Mouse (Mus musculus) forebrain, postnatal 0 days (tissue): ENCODE results near the gene Zfp865. TPM values are rescaled to one million over a fixed set of nuclear protein-coding genes. Genes with fewer than 3 reads are reported as not detected.

Experiments
- ATAC-seq: fragments of 200-750 bp; cut with Nextera tagmentation; 2 replicates; pipeline ENCODE4 v1.8.0; 2017; ENCODE audit warnings: mild to moderate bottlenecking, moderate library complexity
- DNase-seq: peaks from one replicate; pipeline ENCODE4 v3.0.0-alpha.2; 2015
- H3K27ac ChIP-seq: fragments of 300-500 bp; sonication (generic); 2 replicates; pipeline ENCODE4 v1.5.1; 2014; ENCODE audit warnings: low read depth, mild to moderate bottlenecking, antibody characterized with exemption, low read length, moderate library complexity, mixed read lengths
- H3K27me3 ChIP-seq: fragments of 300-500 bp; sonication (generic); 2 replicates; pipeline ENCODE4 v1.6.1; 2014; ENCODE audit warnings: mild to moderate bottlenecking, low read length, mixed read lengths; ENCODE audit not compliant: insufficient read depth
- H3K36me3 ChIP-seq: fragments of 300-500 bp; sonication (generic); 2 replicates; pipeline ENCODE4 v1.6.1; 2014; ENCODE audit warnings: mild to moderate bottlenecking, moderate library complexity; ENCODE audit not compliant: insufficient read depth
- H3K4me1 ChIP-seq: fragments of 300-500 bp; sonication (generic); 2 replicates; pipeline ENCODE4 v1.6.1; 2014; ENCODE audit warnings: antibody characterized with exemption; ENCODE audit not compliant: insufficient read depth
- H3K4me2 ChIP-seq: fragments of 300-500 bp; sonication (generic); 2 replicates; pipeline ENCODE4 v1.6.1; 2014; ENCODE audit warnings: low read depth, mild to moderate bottlenecking, moderate library complexity
- H3K4me3 ChIP-seq: fragments of 300-500 bp; sonication (generic); 2 replicates; pipeline ENCODE4 v1.5.1; 2014; ENCODE audit warnings: low read depth, low read length, mixed read lengths
- H3K9ac ChIP-seq: fragments of 300-500 bp; sonication (generic); 2 replicates; pipeline ENCODE4 v1.6.1; 2014; ENCODE audit warnings: mild to moderate bottlenecking
- H3K9me3 ChIP-seq: fragments of 300-500 bp; sonication (generic); 2 replicates; pipeline ENCODE4 v1.6.1; 2016; ENCODE audit warnings: low read length
- CTCF ChIP-seq: sonication (generic); IDR thresholded peaks from 2 replicates; pipeline ENCODE4 v1.5.1; 2016; ENCODE audit warnings: antibody characterized with exemption, control low read depth, low read depth
- WGBS: fragments of 180-500 bp; shearing (Covaris S2); extraction: QIAGEN DNeasy Blood & Tissue Kit; methylation state at CpG from one replicate; pipeline ENCODE4 v1.1.7; 2014; 5-methylcytosine and 5-hydroxymethylcytosine counted together
- polyA plus RNA-seq: library from polyadenylated mRNA; unstranded; fragments of >200 nt; fragmentation: Nextera tagmentation; extraction: Ambion mirVana; gene quantifications from 2 replicates; pipeline ENCODE4 v1.2.1, GENCODE M21; 2015
- total RNA-seq: library from RNA; depleted of rRNA; stranded (reverse); fragments of >200 nt; gene quantifications from 2 replicates; pipeline ENCODE4 v1.2.3, GENCODE M21; 2014; rRNA removed

Gene Zfp865
- total RNA-seq: 27.3 and 33.3 TPM in 2 replicates
- polyA plus RNA-seq: 5.6 and 5.8 TPM in 2 replicates

DNA sequence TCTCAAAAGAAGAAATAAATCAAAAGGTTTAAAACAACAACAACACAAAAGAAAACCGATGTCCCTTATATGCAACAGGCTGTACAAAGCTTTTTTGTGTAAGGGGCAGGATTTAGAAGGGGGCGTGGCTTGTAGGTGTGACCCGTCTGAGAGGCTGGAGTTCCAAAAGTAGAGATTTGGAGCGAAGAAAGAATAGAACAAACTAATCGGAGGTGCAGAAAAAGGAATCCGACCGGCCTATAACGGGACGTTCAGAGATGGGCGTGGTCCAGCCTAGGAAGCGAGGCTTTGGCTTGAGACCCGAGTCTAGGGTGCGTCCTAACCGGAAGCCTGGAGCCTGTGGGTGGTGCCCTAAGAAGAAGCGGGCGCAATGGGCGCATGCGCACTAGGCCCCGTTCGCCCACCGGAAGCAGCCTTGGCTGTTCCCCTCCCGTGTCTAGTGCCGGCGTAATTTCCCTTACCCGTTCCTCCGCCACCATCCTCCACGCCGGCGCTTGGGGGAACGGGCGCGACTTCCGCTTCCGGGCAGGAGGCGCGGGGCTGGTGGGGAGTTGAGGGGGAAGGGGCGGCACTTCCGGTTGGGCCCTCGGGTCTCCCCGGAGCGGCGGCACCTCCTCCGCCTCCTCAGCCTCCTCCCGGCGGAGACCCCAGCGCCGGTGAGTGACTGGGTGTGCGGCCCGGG lies at the start of gene Zfp865, which contains the start of gene Ccdc106:
Gene Zfp865 (plus strand): TSS at position 377 of the 682 bp plus-strand sequence.
Gene Ccdc106 (plus strand): TSS at position 554 of the 682 bp plus-strand sequence.
- Histone ChIP-seq H3K4me1 (peaks cover 10% of the 10 kb centered on the region), H3K27ac (peak within 1 kb of the TSS; percentile 90), H3K4me2 (peak within 1 kb of the TSS; percentile 85), H3K9ac (peak within 1 kb of the TSS; percentile 96), H3K9me3 (no peaks in the 10 kb centered on the region), H3K27me3 (no peaks in the 10 kb centered on the region), H3K36me3 (peaks cover 26% of the 10 kb centered on the region), H3K4me3 (peak within 1 kb of the TSS; percentile 78)
- DNase-seq (peak; percentile 99), ATAC-seq (peak; percentile 94)
- WGBS: under 1% methylated on average over 43 of the region's 49 CpGs
- peak; percentile 23 for TF ChIP-seq CTCF

GRCm38 (mm10) chr7:4971068-4971467 lies 49.1 kb upstream of the Zfp865 start, which contains the start of gene Sbk3:
Gene Sbk3 (minus strand): TSS chr7:4971168.
- no peak within 1 kb of the TSS for H3K4me2 ChIP-seq
- ATAC-seq (no peak), DNase-seq (no peak)
- H3K27ac ChIP-seq: no peak within 1 kb of the TSS
- WGBS: 34% methylated on average over 6 of the region's 6 CpGs
- TF ChIP-seq CTCF: no peak
- H3K9me3 ChIP-seq: no peaks in the 10 kb centered on the region
- no peaks in the 10 kb centered on the region for H3K4me1 ChIP-seq
- no peak within 1 kb of the TSS for H3K4me3 ChIP-seq
- H3K36me3 ChIP-seq: no peaks in the 10 kb centered on the region
- H3K9ac ChIP-seq: no peak within 1 kb of the TSS
- H3K27me3 ChIP-seq: no peaks in the 10 kb centered on the region

- Histone ChIP-seq H3K27me3 (no peaks in the 10 kb centered on the region), H3K4me2 (no peak overlapping the region), H3K9me3 (no peaks in the 10 kb centered on the region), H3K27ac (no peak overlapping the region), H3K9ac (no peak overlapping the region), H3K4me3 (no peak overlapping the region), H3K4me1 (no peaks in the 10 kb centered on the region), H3K36me3 (no peaks in the 10 kb centered on the region)
- no peak for TF ChIP-seq CTCF
- ATAC-seq (no peak), DNase-seq (no peak)
- 25% methylated on average over 7 of the region's 7 CpGs for WGBS
Observed at GRCm38 (mm10) chr7:4971710-4972109, 48.5 kb upstream of the Zfp865 start.

DNA sequence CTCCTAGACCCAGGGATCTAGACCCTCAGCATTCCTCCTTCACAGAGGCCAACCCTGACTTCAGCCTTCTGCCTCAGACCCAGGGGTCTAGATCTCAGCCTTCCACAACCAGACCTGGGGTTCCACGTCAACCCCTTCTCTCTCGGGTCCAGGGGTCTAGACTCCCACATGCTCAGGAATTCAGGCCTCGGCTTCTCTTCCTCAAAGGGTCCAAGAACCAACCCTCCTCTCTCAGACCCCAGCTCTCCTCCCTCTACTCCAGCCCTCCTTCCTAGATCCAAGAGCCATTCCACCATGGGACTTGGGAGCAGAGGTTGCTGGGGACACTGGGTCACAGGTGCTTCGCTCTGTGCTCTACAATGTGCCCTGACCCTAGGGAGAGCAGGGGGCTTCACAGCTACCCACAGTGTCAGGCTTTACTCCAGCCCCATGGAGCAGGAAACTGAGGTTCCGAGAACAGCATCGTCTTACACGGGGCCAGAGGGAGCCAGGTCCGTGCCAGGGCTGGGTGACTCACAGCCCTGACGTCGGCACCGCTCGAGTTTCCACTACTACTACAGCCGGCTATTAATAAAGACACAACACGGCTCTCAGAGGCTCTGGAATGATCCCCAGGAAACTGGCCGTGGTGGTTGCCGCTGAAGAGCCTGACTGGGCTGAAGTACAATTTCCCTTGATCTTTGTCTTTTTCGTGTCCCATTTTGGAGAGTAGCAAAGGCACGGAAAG lies 47.7 kb upstream of the Zfp865 start:
- no peak for TF ChIP-seq CTCF
- Histone ChIP-seq H3K4me1 (no peaks in the 10 kb centered on the region), H3K4me2 (no peak overlapping the region), H3K9ac (no peak overlapping the region), H3K27ac (no peak overlapping the region), H3K4me3 (no peak overlapping the region), H3K27me3 (no peaks in the 10 kb centered on the region), H3K36me3 (no peaks in the 10 kb centered on the region), H3K9me3 (no peaks in the 10 kb centered on the region)
- WGBS: 75% methylated on average over 18 of the region's 18 CpGs
- no peak for ATAC-seq
- DNase-seq: no peak

GRCm38 (mm10) chr7:4975455-4975854 lies 44.7 kb upstream of the Zfp865 start:
- Histone ChIP-seq H3K9ac (no peak overlapping the region), H3K27me3 (no peaks in the 10 kb centered on the region), H3K4me2 (no peak overlapping the region), H3K36me3 (no peaks in the 10 kb centered on the region), H3K27ac (no peak overlapping the region), H3K4me3 (no peak overlapping the region), H3K4me1 (no peaks in the 10 kb centered on the region), H3K9me3 (no peaks in the 10 kb centered on the region)
- WGBS: 76% methylated on average over 4 of the region's 4 CpGs
- no peak for TF ChIP-seq CTCF
- no peak for DNase-seq
- no peak for ATAC-seq

DNA sequence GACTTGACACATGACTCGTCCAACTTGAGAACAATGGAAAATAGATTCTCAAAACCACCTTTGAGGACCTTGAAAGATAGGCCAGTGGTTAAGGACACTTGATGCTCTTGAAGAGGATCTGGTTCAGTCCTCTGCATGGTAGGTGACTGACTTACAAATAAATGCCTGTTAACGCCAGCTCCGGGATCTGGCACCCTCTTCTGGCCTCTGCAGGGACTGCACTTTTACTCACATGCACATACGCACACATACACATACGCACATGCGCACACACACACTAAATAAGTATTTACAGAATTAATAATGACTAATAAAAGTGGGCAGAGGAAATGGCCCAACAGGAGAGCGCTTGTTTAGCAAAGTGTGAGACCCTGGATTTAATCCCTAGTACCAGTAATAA lies 43.3 kb upstream of the Zfp865 start:
- no peaks in the 10 kb centered on the region for H3K27me3 ChIP-seq
- no peak overlapping the region for H3K9ac ChIP-seq
- DNase-seq (no peak), ATAC-seq (no peak)
- WGBS: 91% methylated on average over 7 of the region's 7 CpGs
- no peaks in the 10 kb centered on the region for H3K4me1 ChIP-seq
- no peaks in the 10 kb centered on the region for H3K36me3 ChIP-seq
- no peak overlapping the region for H3K27ac ChIP-seq
- peak; percentile 27; the same call in 1 of the 2 replicates for TF ChIP-seq CTCF
- H3K4me2 ChIP-seq: no peak overlapping the region
- H3K9me3 ChIP-seq: no peaks in the 10 kb centered on the region
- H3K4me3 ChIP-seq: no peak overlapping the region

DNA sequence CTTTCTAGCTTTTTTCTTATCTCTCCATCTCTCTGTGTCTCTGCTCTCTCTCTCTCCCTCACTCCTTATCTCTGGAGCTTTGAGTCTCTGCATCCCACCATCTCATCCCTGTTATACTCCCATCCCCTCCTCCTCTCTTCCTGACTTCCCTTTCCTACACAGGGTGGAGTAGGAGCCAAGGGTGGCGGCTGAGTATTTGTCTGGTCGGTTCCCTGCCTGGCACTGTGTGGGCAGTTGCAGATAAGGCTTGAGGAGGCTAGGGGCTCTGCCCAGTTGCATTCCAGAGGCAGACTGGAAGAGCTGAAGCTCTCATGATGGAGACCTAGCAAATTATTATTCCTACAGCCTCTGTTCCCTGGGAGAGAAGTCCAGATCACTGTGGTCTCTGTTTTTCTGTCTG lies 31.9 kb upstream of the Zfp865 start:
- Histone ChIP-seq H3K4me3 (no peak overlapping the region), H3K9ac (no peak overlapping the region), H3K9me3 (no peaks in the 10 kb centered on the region), H3K4me2 (no peak overlapping the region), H3K36me3 (peaks cover 16% of the 10 kb centered on the region), H3K4me1 (no peaks in the 10 kb centered on the region), H3K27me3 (no peaks in the 10 kb centered on the region), H3K27ac (no peak overlapping the region)
- no peak for TF ChIP-seq CTCF
- WGBS: 70% methylated on average over 2 of the region's 2 CpGs
- ATAC-seq (no peak), DNase-seq (no peak)
